Mouse (Mus musculus): ENCODE measurements around the gene Helz2.

The Helz2 gene

DNA sequence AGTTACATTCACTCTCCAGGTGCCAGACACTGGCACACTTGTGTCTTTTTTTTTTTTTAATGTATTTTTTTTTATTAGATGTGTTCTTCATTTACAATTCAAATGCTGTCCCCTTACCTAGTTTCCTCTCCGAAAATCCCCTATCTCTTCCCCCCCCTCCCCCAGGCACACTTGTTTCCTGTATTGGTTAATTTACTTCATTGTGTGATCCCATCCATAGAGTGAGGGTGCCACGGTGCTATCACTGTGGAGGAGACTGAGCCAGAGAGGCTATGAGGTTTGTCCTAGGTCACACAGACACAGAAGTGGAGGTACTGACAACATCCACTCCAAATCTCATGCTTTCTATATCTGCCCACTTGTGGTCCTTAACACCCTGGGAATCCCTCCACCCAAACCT, 3.0 kb downstream of the Helz2 start:
- no peak for DNase-seq (ENCODE audit: extremely low spot score, low read depth, low spot score)

- DNase-seq (ENCODE audit: extremely low spot score, low read depth, low spot score): no peak
Observed at GRCm38 (mm10) chr2:181238091-181238610, 3.7 kb downstream of the Helz2 start.

DNA sequence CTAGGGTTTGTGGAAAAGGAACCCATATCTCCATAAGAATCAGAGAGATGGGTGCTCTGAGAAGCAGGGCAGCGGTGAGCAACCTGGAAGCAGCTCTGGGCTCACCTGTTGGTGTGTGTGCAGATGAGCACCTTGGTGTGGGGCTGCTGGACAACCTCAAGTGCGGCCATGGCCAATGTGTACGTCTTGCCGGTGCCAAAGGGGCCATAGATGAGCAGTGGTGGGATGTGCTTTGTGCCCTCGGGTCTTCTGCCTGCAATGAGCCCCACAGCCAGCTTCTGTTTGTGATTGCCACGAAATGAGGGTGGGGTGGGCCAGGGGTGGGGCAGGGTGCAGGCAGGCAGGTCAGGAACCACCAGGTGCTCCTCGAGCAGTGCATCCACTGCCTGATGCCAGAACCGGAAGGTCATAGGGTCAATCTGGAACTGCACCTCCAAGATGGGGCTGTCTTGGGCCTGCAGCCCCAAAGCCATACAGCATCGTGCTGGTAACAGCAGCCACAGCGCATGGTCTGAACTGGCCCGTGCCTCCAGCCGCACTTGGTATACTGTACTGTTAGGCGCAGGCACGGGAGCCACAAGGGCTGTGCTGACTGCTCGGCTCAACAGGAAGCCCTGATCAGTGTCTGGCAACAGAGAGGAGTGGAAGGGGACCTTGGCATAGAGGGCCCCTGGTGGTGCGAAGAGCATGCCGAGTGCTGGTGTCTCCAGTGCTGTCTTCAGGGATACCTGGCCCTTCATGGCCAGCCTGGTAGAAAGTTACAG, 4.4 kb downstream of the Helz2 start:
- no peak for DNase-seq (ENCODE audit: extremely low spot score, low read depth, low spot score)

GRCm38 (mm10) chr2:181235681-181236566, 5.9 kb downstream of the Helz2 start:
- DNase-seq (ENCODE audit: extremely low spot score, low read depth, low spot score): no peak

DNA sequence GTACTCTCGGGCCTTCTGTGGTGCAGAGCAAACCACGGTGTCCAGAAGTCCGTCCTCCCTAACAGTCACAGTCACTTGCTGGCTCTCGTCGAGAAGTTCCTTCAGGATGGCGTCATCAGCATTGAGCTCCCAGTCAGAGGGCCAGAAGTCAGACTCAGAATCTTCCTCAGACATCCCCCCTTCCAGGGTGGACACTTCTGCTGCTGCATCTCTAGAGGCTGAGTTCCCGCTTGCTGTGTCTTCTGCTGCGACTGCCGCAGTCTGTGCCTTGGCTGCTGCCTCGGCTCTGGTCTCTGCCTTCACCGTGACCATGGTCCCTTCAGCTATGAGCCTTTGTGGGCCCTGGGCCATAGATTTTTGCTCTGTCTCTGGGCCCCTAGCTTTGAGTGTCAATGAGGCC, 7.1 kb downstream of the Helz2 start:
- DNase-seq (ENCODE audit: extremely low spot score, low read depth, low spot score): no peak

DNA sequence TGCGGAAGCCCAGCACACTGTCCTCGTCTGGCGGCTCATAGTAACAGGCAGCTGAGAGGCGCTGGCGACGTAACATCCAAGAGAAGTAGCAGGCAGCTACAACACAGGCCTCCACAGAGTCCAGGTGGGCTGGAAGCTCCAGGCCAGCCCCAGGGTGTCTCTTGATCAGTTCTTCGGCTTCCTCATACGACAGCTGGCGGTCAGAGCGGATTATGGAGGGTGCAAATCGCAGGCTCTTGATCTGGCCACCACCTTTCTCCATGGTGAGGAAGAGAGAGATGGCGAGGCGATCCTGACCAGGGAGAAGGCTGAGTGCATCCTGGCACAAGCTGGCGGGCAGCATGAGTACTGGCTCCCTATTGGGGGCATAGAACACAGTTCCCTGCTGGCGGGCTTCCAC, 8.4 kb downstream of the Helz2 start:
- DNase-seq (ENCODE audit: extremely low spot score, low read depth, low spot score): no peak

- no peak for DNase-seq (ENCODE audit: extremely low spot score, low read depth, low spot score)
Observed at GRCm38 (mm10) chr2:181231171-181231570, 10.7 kb downstream of the Helz2 start.

- no peak for DNase-seq (ENCODE audit: extremely low spot score, low read depth, low spot score)
Observed at GRCm38 (mm10) chr2:181228335-181228734, 13.5 kb downstream of the Helz2 start.

DNA sequence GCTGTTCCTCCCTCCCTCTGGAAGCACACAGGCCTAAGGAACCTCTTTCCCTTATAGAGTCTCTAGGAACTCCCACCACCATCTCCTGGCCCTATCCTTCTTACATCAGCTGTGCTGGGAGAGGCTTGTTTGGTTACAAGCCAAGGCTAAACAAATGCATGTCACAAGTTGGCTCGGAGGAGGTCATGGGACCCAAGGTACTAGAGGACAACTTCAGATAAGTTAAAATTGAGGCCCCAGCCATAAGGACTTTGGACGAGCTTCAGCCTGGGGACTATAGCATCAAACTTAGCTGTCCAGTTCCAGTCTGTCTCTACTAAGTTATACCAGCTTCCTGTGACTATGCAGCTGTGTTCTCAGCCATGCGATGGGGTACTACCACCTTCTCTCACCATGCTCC, 14.7 kb downstream of the Helz2 start:
- DNase-seq (ENCODE audit: extremely low spot score, low read depth, low spot score): no peak

- DNase-seq (ENCODE audit: extremely low spot score, low read depth, low spot score): no peak
Observed at GRCm38 (mm10) chr2:181224994-181225393, 16.8 kb downstream of the Helz2 start.

DNA sequence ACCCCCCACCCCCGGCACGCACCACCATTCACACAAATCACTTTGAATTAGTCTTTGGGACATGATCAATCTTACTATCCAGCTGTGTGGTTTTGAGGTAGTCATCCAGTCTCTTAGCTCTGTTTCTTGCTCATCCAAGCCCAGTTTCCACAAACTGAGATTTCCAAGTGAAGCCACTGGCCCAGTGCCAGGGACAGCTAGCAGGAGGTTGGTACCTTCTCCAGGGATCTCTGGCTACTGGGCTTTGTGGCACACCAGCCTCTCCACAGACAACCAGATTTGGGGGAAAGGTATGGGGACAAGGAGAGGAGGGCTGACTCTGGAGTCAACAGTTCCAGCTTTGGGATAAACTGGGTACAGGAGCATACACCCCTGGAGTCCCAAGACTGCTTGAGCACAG, 21.5 kb downstream of the Helz2 start:
- DNase-seq (ENCODE audit: extremely low spot score, low read depth, low spot score): no peak

DNA sequence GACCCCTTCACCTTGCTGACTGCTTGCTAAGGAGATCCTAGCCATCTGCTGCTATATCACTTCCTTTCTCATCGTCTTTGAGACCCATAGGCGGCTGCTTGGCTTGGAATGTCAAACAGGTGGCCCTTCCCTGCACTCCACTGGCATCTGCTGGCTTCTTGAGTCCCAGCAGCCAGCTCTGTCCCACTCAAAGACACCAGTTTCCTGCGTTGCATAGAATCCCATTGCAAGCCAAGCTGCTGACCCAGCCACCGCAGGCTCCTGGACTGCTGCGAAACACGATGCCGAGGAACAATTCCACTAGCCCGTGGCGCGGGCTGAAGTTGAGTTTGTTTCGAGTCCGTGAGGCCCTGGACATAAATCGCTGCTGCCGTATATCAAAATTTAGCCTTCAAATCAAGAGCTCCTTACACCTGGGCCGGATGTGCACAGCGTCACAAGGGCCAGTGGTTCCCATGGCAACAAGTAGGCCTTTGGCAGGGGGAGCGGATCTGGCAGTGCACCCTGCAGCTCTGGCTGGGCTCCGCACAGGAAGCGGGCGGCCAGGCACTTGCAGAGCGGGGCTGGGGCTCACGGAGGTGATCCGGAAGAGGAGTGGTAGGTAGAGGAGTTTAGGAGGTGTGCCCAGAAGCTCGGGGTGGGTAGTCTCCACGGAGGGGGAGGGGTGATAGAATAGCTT, 22.1 kb downstream of the Helz2 start, which contains the start of gene Fndc11:
Gene Fndc11 (plus strand): TSS at position 476 of the 679 bp plus-strand sequence.
- peak; percentile 73 for DNase-seq (ENCODE audit: extremely low spot score, low read depth, low spot score)

DNA sequence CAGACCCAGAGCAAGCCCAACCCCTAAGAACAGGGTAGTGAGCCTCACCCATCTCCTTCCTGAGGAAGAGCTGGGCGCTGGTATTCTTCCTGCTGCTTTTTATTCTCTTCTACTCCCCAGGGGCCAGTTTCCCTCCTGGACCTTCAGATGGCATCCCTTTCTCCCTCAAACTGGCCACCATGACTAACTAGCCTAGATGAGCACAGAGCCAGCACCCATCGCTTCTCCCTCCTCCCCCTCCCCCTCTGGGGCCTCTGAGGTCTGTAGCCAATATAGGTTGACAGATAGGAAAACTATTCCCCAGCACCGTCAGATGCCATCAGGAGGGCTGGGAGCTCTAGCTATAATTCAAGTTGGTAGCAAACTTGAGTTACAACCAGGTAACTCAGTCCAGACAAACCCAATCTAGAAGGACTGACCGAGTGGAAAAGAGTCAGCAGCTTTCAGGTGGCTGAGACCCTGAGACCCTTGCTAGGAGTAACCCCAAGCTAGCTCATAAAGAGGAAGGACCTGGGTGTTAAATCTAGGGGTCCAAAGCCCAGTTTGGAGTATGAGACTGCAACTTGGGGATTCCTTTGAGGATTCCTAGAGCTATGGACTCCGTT, 22.8 kb downstream of the Helz2 start:
- no peak for DNase-seq (ENCODE audit: extremely low spot score, low read depth, low spot score)

DNA sequence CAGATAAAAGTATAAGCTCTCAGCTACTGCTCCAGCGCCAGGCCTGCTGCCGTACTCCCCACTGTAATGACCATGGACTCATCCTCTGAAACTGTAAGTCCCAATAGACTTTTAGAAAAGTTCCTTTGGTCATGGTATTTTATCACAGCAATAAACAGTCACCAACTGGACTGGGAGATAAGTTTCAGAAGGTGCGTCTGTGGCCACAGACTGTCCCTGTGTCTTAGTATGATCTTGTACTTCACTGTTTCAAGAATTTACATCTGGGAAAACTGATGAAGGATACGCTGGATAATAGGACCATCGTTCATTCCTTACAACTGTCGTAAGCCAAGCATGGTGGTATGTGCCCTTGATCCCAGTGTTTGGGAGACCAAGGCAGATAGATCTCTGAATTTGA, 25.8 kb downstream of the Helz2 start:
- DNase-seq (ENCODE audit: extremely low spot score, low read depth, low spot score): no peak

- DNase-seq (ENCODE audit: extremely low spot score, low read depth, low spot score): no peak
Observed at GRCm38 (mm10) chr2:181213021-181213445, 28.8 kb downstream of the Helz2 start, which contains the start of gene Srms. Srms (minus strand) TSS chr2:181213185.

GRCm38 (mm10) chr2:181212389-181213020, 29.3 kb downstream of the Helz2 start:
- no peak for DNase-seq (ENCODE audit: extremely low spot score, low read depth, low spot score)

- no peak for DNase-seq (ENCODE audit: extremely low spot score, low read depth, low spot score)
Observed at GRCm38 (mm10) chr2:181206118-181206517, 35.7 kb downstream of the Helz2 start.

- no peak for DNase-seq (ENCODE audit: extremely low spot score, low read depth, low spot score)
Observed at GRCm38 (mm10) chr2:181205678-181206077, 36.1 kb downstream of the Helz2 start.

GRCm38 (mm10) chr2:181202886-181203285, 38.9 kb downstream of the Helz2 start:
- no peak for DNase-seq (ENCODE audit: extremely low spot score, low read depth, low spot score)

DNA sequence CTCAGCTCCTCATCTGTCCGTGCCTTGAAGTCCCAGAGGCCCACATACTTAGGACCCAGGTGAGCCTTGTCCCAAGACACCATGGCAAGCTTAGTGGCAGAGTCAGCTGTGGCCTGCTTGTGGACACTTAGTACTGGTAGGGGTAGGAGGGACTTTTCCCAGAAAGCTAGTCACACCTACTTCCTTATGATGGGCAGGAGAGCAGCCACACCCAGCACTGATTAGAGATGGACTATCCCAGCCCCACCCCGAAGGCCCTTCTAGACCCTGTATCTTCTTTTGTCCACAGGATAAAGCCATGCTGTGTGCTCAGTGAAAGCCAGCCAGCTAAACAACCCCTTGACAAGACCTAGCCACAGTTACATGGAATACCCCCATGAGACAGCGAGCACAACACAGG, 39.4 kb downstream of the Helz2 start, which contains the start of gene Ptk6:
Gene Ptk6 (minus strand): TSS at position 368 of the 400 bp plus-strand sequence.
- no peak for DNase-seq (ENCODE audit: extremely low spot score, low read depth, low spot score)
